Mouse (Mus musculus) liver, embryonic 11.5 days (tissue): ENCODE results near the gene Psmd12. TPM values are rescaled to one million over a fixed set of nuclear protein-coding genes. Genes with fewer than 3 reads are reported as not detected.

Source experiments
- ATAC-seq: fragments of 200-750 bp; cut with Nextera tagmentation; replicated peaks from 2 replicates; pipeline ENCODE4 v1.8.0; 2017; ENCODE audit warnings: moderate number of reproducible peaks, mild to moderate bottlenecking, moderate TSS enrichment, moderate library complexity; ENCODE audit not compliant: low FRiP score
- DNase-seq: peaks from one replicate; pipeline ENCODE4 v3.0.0-alpha.2; 2017; ENCODE audit warnings: low spot score
- H3K27ac ChIP-seq: fragments of 300-500 bp; sonication (generic); 2 replicates; pipeline ENCODE4 v1.5.1; 2014; ENCODE audit warnings: mild to moderate bottlenecking, low read depth, low read length, control low read depth
- H3K27me3 ChIP-seq: fragments of 300-500 bp; sonication (generic); replicated peaks from 2 replicates; pipeline ENCODE4 v1.6.1; 2014; ENCODE audit warnings: low read length, mixed read lengths; ENCODE audit not compliant: control insufficient read depth, insufficient read depth
- H3K36me3 ChIP-seq: fragments of 300-500 bp; sonication (generic); 2 replicates; pipeline ENCODE4 v1.6.1; 2014; ENCODE audit warnings: mild to moderate bottlenecking, low read length, moderate library complexity, mixed read lengths; ENCODE audit not compliant: control insufficient read depth, insufficient read depth
- H3K4me1 ChIP-seq: fragments of 300-500 bp; sonication (generic); replicated peaks from 2 replicates; pipeline ENCODE4 v1.6.1; 2014; ENCODE audit warnings: low read length, mixed read lengths; ENCODE audit not compliant: control insufficient read depth, insufficient read depth
- H3K4me2 ChIP-seq: fragments of 300-500 bp; sonication (generic); 2 replicates; pipeline ENCODE4 v1.6.1; 2014; ENCODE audit warnings: mild to moderate bottlenecking, control low read depth, moderate library complexity
- H3K4me3 ChIP-seq: fragments of 300-500 bp; sonication (generic); 2 replicates; pipeline ENCODE4 v1.5.1; 2014; ENCODE audit warnings: low read depth, low read length, control low read depth
- H3K9ac ChIP-seq: fragments of 300-500 bp; sonication (generic); 2 replicates; pipeline ENCODE4 v1.6.1; 2014; ENCODE audit warnings: low read depth, low read length, control low read depth
- H3K9me3 ChIP-seq: fragments of 300-500 bp; sonication (generic); 2 replicates; pipeline ENCODE4 v1.6.1; 2016; ENCODE audit warnings: low read length, inconsistent platforms, mixed read lengths; ENCODE audit not compliant: control insufficient read depth
- WGBS: fragments of 180-500 bp; shearing (Covaris S2); extraction: QIAGEN DNeasy Blood & Tissue Kit; methylation state at CpG from one replicate; pipeline ENCODE4 v1.1.7; 2014; 5-methylcytosine and 5-hydroxymethylcytosine counted together
- polyA plus RNA-seq: library from polyadenylated mRNA; unstranded; fragments of >200 nt; fragmentation: Nextera tagmentation; extraction: Ambion mirVana; gene quantifications from 2 replicates; pipeline ENCODE4 v1.2.1, GENCODE M21; 2014

Psmd12 gene
- 222 and 237 TPM in 2 replicates for polyA plus RNA-seq

- under 1% methylated on average over 51 of the region's 51 CpGs for WGBS
- ATAC-seq (peak; percentile 97), DNase-seq (peak; percentile 95)
- H3K9me3 ChIP-seq: no peaks in the 10 kb centered on the region
- H3K9ac ChIP-seq: peak within 1 kb of the TSS; percentile 95
- H3K4me2 ChIP-seq: peak within 1 kb of the TSS; percentile 89
- H3K4me3 ChIP-seq: peak within 1 kb of the TSS; percentile 98
- H3K27ac ChIP-seq: peak within 1 kb of the TSS; percentile 56
- H3K4me1 ChIP-seq: peaks cover 10% of the 10 kb centered on the region
- no peaks in the 10 kb centered on the region for H3K27me3 ChIP-seq
- peaks cover 2% of the 10 kb centered on the region; the same call in 1 of the 2 replicates for H3K36me3 ChIP-seq
Observed at GRCm38 (mm10) chr11:107479053-107479861, at the start of gene Psmd12. Psmd12 (plus strand) TSS chr11:107479484.

DNA sequence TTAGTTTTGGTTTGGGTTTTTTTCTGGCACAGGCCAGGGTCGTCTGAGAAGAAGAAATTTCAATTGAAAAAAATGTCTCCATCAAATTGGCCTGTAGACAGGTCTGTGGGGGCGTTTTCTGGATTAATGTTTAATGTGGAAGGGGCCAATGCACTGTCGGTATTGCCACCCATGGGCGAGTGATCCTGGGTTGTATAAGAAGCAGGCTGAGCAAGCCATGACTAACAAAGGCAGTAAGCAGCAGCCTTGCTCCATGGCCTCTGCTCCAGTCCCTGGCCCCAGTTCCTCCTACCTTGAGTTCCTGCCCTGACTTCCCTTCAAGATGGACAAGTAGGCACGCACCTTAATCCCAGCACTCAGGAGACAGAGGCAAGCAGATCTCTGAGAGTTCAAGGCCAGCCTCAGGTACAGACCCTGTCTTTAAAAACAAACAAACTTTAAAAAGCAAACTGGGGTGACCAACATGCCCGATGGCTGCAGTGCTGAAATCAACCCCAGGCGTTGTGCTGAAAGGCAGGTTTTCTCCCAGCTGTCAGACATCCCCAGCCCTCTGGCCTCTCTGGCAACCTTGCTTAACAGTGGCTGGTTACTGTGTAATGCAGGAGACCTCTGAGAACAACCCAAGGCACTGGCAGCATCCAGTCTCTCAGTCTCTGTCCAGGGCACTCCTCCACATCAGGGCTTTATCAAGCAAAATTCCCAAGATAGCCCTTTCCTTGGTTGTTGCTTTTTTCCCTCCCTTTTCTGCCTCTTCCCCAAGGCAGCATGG lies 47.9 kb upstream of the Psmd12 start:
- Histone ChIP-seq H3K4me1 (no peaks in the 10 kb centered on the region; the same call in 1 of the 2 replicates), H3K4me2 (no peak overlapping the region), H3K9ac (no peak overlapping the region), H3K36me3 (no peaks in the 10 kb centered on the region), H3K27me3 (no peaks in the 10 kb centered on the region), H3K4me3 (no peak overlapping the region), H3K27ac (no peak overlapping the region), H3K9me3 (no peaks in the 10 kb centered on the region)
- ATAC-seq (no peak), DNase-seq (no peak)
- WGBS: 75% methylated on average over 7 of the region's 7 CpGs

GRCm38 (mm10) chr11:107435776-107436449 lies 43.4 kb upstream of the Psmd12 start:
- 87% methylated on average over 6 of the region's 6 CpGs for WGBS
- no peaks in the 10 kb centered on the region for H3K36me3 ChIP-seq
- H3K4me3 ChIP-seq: no peak overlapping the region
- DNase-seq (no peak), ATAC-seq (no peak)
- H3K4me2 ChIP-seq: no peak overlapping the region
- H3K27ac ChIP-seq: no peak overlapping the region
- H3K27me3 ChIP-seq: no peaks in the 10 kb centered on the region
- H3K9ac ChIP-seq: no peak overlapping the region
- no peaks in the 10 kb centered on the region for H3K9me3 ChIP-seq
- peaks cover 11% of the 10 kb centered on the region for H3K4me1 ChIP-seq

DNA sequence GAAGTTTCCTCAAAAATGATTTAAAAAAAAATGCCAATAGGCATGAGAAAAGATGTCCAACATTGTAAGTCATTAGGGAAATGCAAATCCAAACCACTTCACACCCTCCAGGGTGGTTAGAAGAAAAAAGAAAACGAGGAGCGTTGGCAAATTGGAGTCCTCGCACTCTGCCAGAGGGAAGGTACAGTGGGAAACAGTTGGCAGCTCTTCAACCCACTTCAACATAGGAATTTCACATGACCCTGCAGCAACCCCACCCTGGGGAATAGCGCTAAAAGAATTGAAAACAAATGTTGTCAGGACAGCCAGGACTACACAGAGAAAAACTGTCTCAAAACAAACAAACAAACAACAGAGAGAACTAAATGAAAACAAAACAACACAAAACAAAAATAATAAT lies 41.6 kb upstream of the Psmd12 start:
- no peak for ATAC-seq
- DNase-seq: no peak

DNA sequence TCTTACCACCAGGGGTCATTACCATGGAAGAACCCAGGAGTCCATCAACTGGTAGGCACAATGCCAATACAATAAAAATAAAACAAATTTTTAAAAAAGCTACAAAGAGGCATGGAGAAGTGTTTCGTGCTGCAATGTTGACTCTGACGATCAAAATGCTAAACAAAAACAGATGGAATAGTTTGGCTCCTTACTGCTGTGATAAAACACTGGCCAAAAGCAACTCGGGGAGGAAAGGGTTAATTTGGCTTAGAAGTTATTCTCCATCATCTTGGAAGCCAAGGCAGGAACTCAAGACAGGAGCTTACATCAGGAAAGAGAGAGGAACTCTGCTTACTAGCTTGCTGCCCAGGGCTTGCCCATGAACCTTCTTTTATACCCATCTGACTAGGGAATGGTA lies 41.1 kb upstream of the Psmd12 start:
- Histone ChIP-seq H3K9me3 (no peaks in the 10 kb centered on the region), H3K27me3 (no peaks in the 10 kb centered on the region), H3K4me2 (no peak overlapping the region), H3K4me1 (peaks cover 16% of the 10 kb centered on the region), H3K4me3 (no peak overlapping the region), H3K9ac (no peak overlapping the region), H3K36me3 (no peaks in the 10 kb centered on the region), H3K27ac (no peak overlapping the region)
- no peak for ATAC-seq
- WGBS: 85% methylated on average over 3 of the region's 3 CpGs
- no peak for DNase-seq

More for the DNA sequence above, 41.6 kb upstream of the Psmd12 start:
- H3K9me3 ChIP-seq: no peaks in the 10 kb centered on the region
- 82% methylated on average over 4 of the region's 4 CpGs for WGBS
- no peaks in the 10 kb centered on the region for H3K36me3 ChIP-seq
- H3K9ac ChIP-seq: no peak overlapping the region
- no peak overlapping the region for H3K4me3 ChIP-seq
- no peak overlapping the region for H3K4me2 ChIP-seq
- no peak overlapping the region for H3K27ac ChIP-seq
- no peaks in the 10 kb centered on the region for H3K27me3 ChIP-seq
- peaks cover 16% of the 10 kb centered on the region for H3K4me1 ChIP-seq

DNA sequence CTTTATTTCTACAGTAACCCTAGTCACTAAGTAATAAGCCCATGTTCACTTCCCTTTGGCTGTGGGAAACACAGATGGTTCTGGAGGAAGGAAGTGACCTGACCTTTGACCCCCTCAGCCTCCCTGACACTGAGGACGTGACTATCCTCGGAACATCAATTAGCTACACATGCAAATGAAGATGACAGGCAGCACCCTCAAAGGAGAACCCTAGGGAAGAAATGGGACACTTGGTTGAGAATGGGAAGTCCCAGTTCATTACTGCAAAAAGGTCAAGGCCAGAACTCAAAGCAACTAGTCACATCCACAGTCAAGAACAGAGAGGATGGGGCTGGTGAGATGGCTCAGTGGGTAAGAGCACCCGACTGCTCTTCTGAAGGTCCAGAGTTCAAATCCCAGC lies 38.2 kb upstream of the Psmd12 start:
- Histone ChIP-seq H3K4me2 (no peak overlapping the region), H3K4me1 (peaks cover 27% of the 10 kb centered on the region), H3K9me3 (no peaks in the 10 kb centered on the region), H3K4me3 (no peak overlapping the region), H3K27me3 (no peaks in the 10 kb centered on the region), H3K36me3 (no peaks in the 10 kb centered on the region), H3K27ac (no peak overlapping the region), H3K9ac (no peak overlapping the region)
- no peak for DNase-seq
- ATAC-seq: no peak
- WGBS: 67% methylated on average over 3 of the region's 3 CpGs

- no peak overlapping the region for H3K9ac ChIP-seq
- H3K4me2 ChIP-seq: no peak overlapping the region
- H3K4me3 ChIP-seq: no peak overlapping the region
- H3K4me1 ChIP-seq: peaks cover 42% of the 10 kb centered on the region
- ATAC-seq (no peak), DNase-seq (no peak)
- no peaks in the 10 kb centered on the region for H3K27me3 ChIP-seq
- no peak overlapping the region for H3K27ac ChIP-seq
- no peaks in the 10 kb centered on the region for H3K9me3 ChIP-seq
- 79% methylated on average over 12 of the region's 12 CpGs for WGBS
- no peaks in the 10 kb centered on the region for H3K36me3 ChIP-seq
Observed at GRCm38 (mm10) chr11:107443121-107444095, 35.9 kb upstream of the Psmd12 start.

GRCm38 (mm10) chr11:107445683-107446082 lies 33.6 kb upstream of the Psmd12 start:
- H3K36me3 ChIP-seq: no peaks in the 10 kb centered on the region
- no peak overlapping the region for H3K9ac ChIP-seq
- H3K27me3 ChIP-seq: no peaks in the 10 kb centered on the region
- DNase-seq (no peak), ATAC-seq (no peak)
- H3K4me3 ChIP-seq: no peak overlapping the region
- no peak overlapping the region for H3K4me2 ChIP-seq
- WGBS: 81% methylated on average over 3 of the region's 3 CpGs
- H3K4me1 ChIP-seq: peaks cover 52% of the 10 kb centered on the region
- no peaks in the 10 kb centered on the region for H3K9me3 ChIP-seq
- no peak overlapping the region for H3K27ac ChIP-seq
